Mouse (Mus musculus): ENCODE measurements at regions not wholly inside any gene's neighbourhood (a gene's known extent, or its start where the extent isn't known, plus 50 kb on each side); places are given as distances from the start of the nearest gene placed in this dataset.

DNA sequence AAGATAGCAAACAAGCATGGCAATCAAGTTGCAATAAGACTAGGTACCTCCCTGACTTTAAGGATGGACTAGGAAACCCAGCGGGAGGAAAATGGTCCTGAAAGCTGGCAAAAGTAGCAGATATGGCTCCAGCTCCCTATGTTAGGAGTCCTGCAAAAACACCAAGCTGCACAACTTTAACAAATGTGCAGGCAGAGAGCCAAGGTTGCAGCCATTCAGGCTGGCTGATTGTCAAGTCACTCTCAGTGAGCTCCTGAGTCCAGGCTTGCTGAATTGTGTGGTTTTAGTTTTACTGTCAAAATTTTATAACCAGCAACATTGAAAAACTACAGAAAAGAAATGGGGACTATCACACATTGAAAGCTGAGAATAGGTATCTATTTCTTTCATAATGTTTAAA lies 1122.8 kb upstream of the Slc10a2 start:
- Histone ChIP-seq H3K4me1 (ENCODE audit: control insufficient read depth, insufficient read depth, low read length) (no peaks in the 10 kb centered on the region), H3K9me3 (ENCODE audit: control insufficient read depth, low read length) (no peaks in the 10 kb centered on the region), H3K27me3 (ENCODE audit: control insufficient read depth, insufficient read depth, low read length) (no peaks in the 10 kb centered on the region), H3K9ac (ENCODE audit: low read length) (no peak overlapping the region), H3K36me3 (ENCODE audit: control insufficient read depth, insufficient read depth, low read length) (no peaks in the 10 kb centered on the region), H3K27ac (ENCODE audit: low read depth, low read length) (no peak overlapping the region), H3K4me3 (ENCODE audit: low read depth, low read length) (no peak overlapping the region), H3K4me2 (no peak overlapping the region)
- DNase-seq (ENCODE audit: low spot score, missing footprints), result peak; percentile 23
- 89% methylated on average over 1 of the region's 1 CpGs for WGBS
- no peak for ATAC-seq (ENCODE audit: low FRiP score)

DNA sequence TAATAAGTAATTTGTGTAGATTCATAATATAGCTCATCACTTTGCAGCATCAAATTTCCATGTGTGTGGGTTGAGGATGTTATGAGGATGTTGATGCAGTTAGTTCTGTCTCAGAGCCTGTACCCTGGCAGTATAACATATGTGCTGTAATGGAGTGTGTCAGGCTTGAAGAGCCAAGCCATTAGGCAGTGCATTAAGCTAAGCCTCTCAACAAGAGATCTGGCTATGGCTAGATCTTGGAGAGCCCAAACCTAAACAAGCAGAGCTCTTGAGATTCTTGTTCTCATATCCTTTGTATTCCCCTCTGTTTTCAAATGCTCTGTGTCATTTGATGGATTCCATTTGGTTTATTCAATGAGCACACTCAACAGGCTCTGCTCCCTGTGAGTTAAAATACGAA lies 1120.0 kb upstream of the Slc10a2 start:
- WGBS, result 90% methylated on average over 1 of the region's 1 CpGs
- DNase-seq (ENCODE audit: low spot score, missing footprints) (no peak), ATAC-seq (ENCODE audit: low FRiP score) (no peak)
- H3K4me1 ChIP-seq (ENCODE audit: control insufficient read depth, insufficient read depth, low read length), result no peaks in the 10 kb centered on the region
- no peaks in the 10 kb centered on the region for H3K27me3 ChIP-seq (ENCODE audit: control insufficient read depth, insufficient read depth, low read length)
- H3K9me3 ChIP-seq (ENCODE audit: control insufficient read depth, low read length), result no peaks in the 10 kb centered on the region
- no peak overlapping the region for H3K27ac ChIP-seq (ENCODE audit: low read depth, low read length)
- H3K9ac ChIP-seq (ENCODE audit: low read length), result no peak overlapping the region
- no peaks in the 10 kb centered on the region for H3K36me3 ChIP-seq (ENCODE audit: control insufficient read depth, insufficient read depth, low read length)
- no peak overlapping the region for H3K4me2 ChIP-seq
- H3K4me3 ChIP-seq (ENCODE audit: low read depth, low read length), result no peak overlapping the region

GRCm38 (mm10) chr8:6207617-6208349 lies 1102.6 kb upstream of the Slc10a2 start:
- WGBS, result 52% methylated on average over 2 of the region's 2 CpGs
- DNase-seq (ENCODE audit: low spot score, missing footprints) (no peak), ATAC-seq (ENCODE audit: low FRiP score) (peak; percentile 73)
- H3K4me2 ChIP-seq, result no peak overlapping the region
- H3K27me3 ChIP-seq (ENCODE audit: control insufficient read depth, insufficient read depth, low read length), result no peaks in the 10 kb centered on the region
- H3K4me1 ChIP-seq (ENCODE audit: control insufficient read depth, insufficient read depth, low read length), result no peaks in the 10 kb centered on the region
- H3K4me3 ChIP-seq (ENCODE audit: low read depth, low read length), result no peak overlapping the region
- no peaks in the 10 kb centered on the region for H3K36me3 ChIP-seq (ENCODE audit: control insufficient read depth, insufficient read depth, low read length)
- H3K9me3 ChIP-seq (ENCODE audit: control insufficient read depth, low read length), result no peaks in the 10 kb centered on the region
- no peak overlapping the region for H3K27ac ChIP-seq (ENCODE audit: low read depth, low read length)
- no peak overlapping the region for H3K9ac ChIP-seq (ENCODE audit: low read length)

GRCm38 (mm10) chr8:6204051-6204745 lies 1099.0 kb upstream of the Slc10a2 start:
- no peaks in the 10 kb centered on the region for H3K36me3 ChIP-seq (ENCODE audit: control insufficient read depth, insufficient read depth, low read length)
- H3K27ac ChIP-seq (ENCODE audit: low read depth, low read length), result no peak overlapping the region
- no peak for ATAC-seq (ENCODE audit: low FRiP score)
- WGBS, result 75% methylated on average over 3 of the region's 3 CpGs
- no peaks in the 10 kb centered on the region for H3K27me3 ChIP-seq (ENCODE audit: control insufficient read depth, insufficient read depth, low read length)
- no peaks in the 10 kb centered on the region for H3K9me3 ChIP-seq (ENCODE audit: control insufficient read depth, low read length)
- H3K4me1 ChIP-seq (ENCODE audit: control insufficient read depth, insufficient read depth, low read length), result no peaks in the 10 kb centered on the region
- DNase-seq (ENCODE audit: low spot score, missing footprints), result no peak
- no peak overlapping the region for H3K4me3 ChIP-seq (ENCODE audit: low read depth, low read length)
- H3K9ac ChIP-seq (ENCODE audit: low read length), result no peak overlapping the region
- H3K4me2 ChIP-seq, result no peak overlapping the region

GRCm38 (mm10) chr8:6191431-6191830 lies 1086.3 kb upstream of the Slc10a2 start:
- Histone ChIP-seq H3K27ac (ENCODE audit: low read depth, low read length) (no peak overlapping the region), H3K9me3 (ENCODE audit: control insufficient read depth, low read length) (no peaks in the 10 kb centered on the region), H3K4me1 (ENCODE audit: control insufficient read depth, insufficient read depth, low read length) (no peaks in the 10 kb centered on the region), H3K4me3 (ENCODE audit: low read depth, low read length) (no peak overlapping the region), H3K9ac (ENCODE audit: low read length) (no peak overlapping the region), H3K4me2 (no peak overlapping the region), H3K27me3 (ENCODE audit: control insufficient read depth, insufficient read depth, low read length) (no peaks in the 10 kb centered on the region), H3K36me3 (ENCODE audit: control insufficient read depth, insufficient read depth, low read length) (no peaks in the 10 kb centered on the region)
- DNase-seq (ENCODE audit: low spot score, missing footprints), result no peak
- ATAC-seq (ENCODE audit: low FRiP score), result no peak
- WGBS, result 92% methylated on average over 2 of the region's 2 CpGs

DNA sequence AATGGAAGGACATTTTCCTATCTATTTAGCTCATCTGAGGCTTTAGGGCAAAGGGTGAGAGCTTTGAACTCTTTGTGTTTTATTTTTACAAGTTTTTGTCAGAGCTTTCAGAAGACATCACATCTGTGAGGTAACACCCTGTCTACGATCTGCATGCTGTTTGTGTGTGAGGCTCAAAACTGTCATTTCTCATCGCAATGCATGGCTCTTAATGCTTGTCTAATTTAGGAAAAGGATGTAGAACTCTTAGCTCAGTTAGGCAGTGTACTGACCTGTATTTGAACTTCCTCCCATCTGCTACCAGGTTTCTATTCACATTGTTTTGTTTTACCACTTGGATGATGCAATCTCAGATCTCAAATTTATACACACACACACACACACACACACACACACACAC lies 1083.3 kb upstream of the Slc10a2 start:
- Histone ChIP-seq H3K9ac (ENCODE audit: low read length) (no peak overlapping the region), H3K27me3 (ENCODE audit: control insufficient read depth, insufficient read depth, low read length) (no peaks in the 10 kb centered on the region), H3K4me2 (no peak overlapping the region), H3K9me3 (ENCODE audit: control insufficient read depth, low read length) (no peaks in the 10 kb centered on the region), H3K27ac (ENCODE audit: low read depth, low read length) (no peak overlapping the region), H3K4me1 (ENCODE audit: control insufficient read depth, insufficient read depth, low read length) (no peaks in the 10 kb centered on the region), H3K36me3 (ENCODE audit: control insufficient read depth, insufficient read depth, low read length) (no peaks in the 10 kb centered on the region), H3K4me3 (ENCODE audit: low read depth, low read length) (no peak overlapping the region)
- ATAC-seq (ENCODE audit: low FRiP score) (no peak), DNase-seq (ENCODE audit: low spot score, missing footprints) (no peak)
- WGBS, result 80% methylated on average over 2 of the region's 2 CpGs

DNA sequence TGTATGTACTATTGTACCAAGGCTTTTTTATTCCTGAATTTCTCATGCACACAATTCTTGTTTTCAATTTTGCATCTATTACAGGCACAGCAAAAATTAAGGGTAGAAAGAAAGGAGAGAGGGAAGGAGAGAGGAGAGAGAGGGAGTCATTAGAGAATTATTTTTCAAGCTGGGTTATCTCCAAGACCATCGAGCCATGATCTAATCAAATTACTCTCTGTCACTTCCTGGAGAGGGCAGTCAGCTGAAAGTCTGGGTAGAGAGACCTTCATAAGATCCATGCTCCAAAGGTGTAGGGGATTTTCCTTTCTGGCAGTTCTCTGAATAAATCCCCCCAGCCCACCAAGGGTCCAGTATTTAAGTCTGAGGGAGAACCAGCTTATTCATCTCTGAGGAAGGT lies 1081.4 kb upstream of the Slc10a2 start:
- Histone ChIP-seq H3K4me3 (ENCODE audit: low read depth, low read length) (no peak overlapping the region), H3K9ac (ENCODE audit: low read length) (no peak overlapping the region), H3K36me3 (ENCODE audit: control insufficient read depth, insufficient read depth, low read length) (no peaks in the 10 kb centered on the region), H3K9me3 (ENCODE audit: control insufficient read depth, low read length) (no peaks in the 10 kb centered on the region), H3K4me1 (ENCODE audit: control insufficient read depth, insufficient read depth, low read length) (no peaks in the 10 kb centered on the region), H3K4me2 (no peak overlapping the region), H3K27me3 (ENCODE audit: control insufficient read depth, insufficient read depth, low read length) (no peaks in the 10 kb centered on the region), H3K27ac (ENCODE audit: low read depth, low read length) (no peak overlapping the region)
- DNase-seq (ENCODE audit: low spot score, missing footprints) (no peak), ATAC-seq (ENCODE audit: low FRiP score) (no peak)
- WGBS, result 71% methylated on average over 1 of the region's 1 CpGs

GRCm38 (mm10) chr8:6179602-6180001 lies 1074.5 kb upstream of the Slc10a2 start:
- Histone ChIP-seq H3K4me2 (no peak overlapping the region), H3K27me3 (ENCODE audit: control insufficient read depth, insufficient read depth, low read length) (no peaks in the 10 kb centered on the region), H3K4me1 (ENCODE audit: control insufficient read depth, insufficient read depth, low read length) (no peaks in the 10 kb centered on the region), H3K9me3 (ENCODE audit: control insufficient read depth, low read length) (no peaks in the 10 kb centered on the region), H3K9ac (ENCODE audit: low read length) (no peak overlapping the region), H3K36me3 (ENCODE audit: control insufficient read depth, insufficient read depth, low read length) (no peaks in the 10 kb centered on the region), H3K27ac (ENCODE audit: low read depth, low read length) (no peak overlapping the region), H3K4me3 (ENCODE audit: low read depth, low read length) (no peak overlapping the region)
- DNase-seq (ENCODE audit: low spot score, missing footprints) (no peak), ATAC-seq (ENCODE audit: low FRiP score) (no peak)
- 89% methylated on average over 3 of the region's 3 CpGs for WGBS

DNA sequence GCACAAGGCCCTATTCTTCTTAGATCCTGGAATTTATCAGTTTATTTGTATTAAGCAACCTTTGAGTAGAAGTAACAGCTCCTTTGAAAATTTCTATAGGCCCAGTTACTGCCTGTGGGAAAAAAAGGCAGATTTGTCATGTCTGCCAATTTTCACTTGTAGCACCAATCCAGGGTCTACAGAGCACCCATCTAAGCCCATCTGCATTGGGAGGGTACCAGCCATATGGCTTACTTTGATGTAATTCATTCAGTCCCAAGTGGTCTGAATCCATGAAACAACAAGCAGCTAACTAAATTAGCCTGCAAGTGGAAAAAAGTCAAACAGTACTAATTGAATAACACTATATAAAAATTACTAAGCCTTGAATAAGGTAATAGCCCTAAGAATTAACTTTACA lies 1061.3 kb upstream of the Slc10a2 start:
- no peak overlapping the region for H3K27ac ChIP-seq (ENCODE audit: low read depth, low read length)
- ATAC-seq (ENCODE audit: low FRiP score), result no peak
- H3K4me1 ChIP-seq (ENCODE audit: control insufficient read depth, insufficient read depth, low read length), result no peaks in the 10 kb centered on the region
- H3K4me3 ChIP-seq (ENCODE audit: low read depth, low read length), result no peak overlapping the region
- H3K36me3 ChIP-seq (ENCODE audit: control insufficient read depth, insufficient read depth, low read length), result no peaks in the 10 kb centered on the region
- no peaks in the 10 kb centered on the region for H3K9me3 ChIP-seq (ENCODE audit: control insufficient read depth, low read length)
- DNase-seq (ENCODE audit: low spot score, missing footprints), result no peak
- no peak overlapping the region for H3K9ac ChIP-seq (ENCODE audit: low read length)
- H3K4me2 ChIP-seq, result no peak overlapping the region
- no peaks in the 10 kb centered on the region for H3K27me3 ChIP-seq (ENCODE audit: control insufficient read depth, insufficient read depth, low read length)

Data from midbrain, embryonic 11.5 days (tissue).